Mouse (Mus musculus): Measurements from ENCODE around the gene Blm.
"Not testable (repeated sequence)": the region's sequence is repeated elsewhere in the genome, so short reads cannot be mapped to it uniquely, and the experiment has no call there.

Gene Blm

GRCm38 (mm10) chr7:80534291-80535008, 469 bp downstream of the Blm start:
- DNase-seq (ENCODE audit: low read depth) = peak; percentile 46

DNA sequence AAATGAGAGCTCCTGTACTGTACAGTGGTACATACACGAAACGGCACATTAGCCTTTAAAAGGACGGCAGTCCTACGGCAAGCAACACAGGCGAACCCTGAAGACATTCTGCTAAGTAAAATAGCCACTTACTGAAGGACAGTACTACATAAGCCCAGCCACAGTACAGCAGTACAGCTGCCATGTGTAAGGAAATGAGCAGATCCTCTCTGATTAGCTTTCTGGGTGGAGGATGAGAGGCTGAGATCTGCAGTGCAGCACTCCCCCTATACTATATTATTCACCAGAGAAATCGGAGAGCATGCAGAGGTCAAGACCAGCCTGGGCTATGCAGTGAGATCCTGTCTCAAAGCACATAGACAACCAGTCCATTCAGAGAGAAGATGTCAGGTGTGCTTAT, 3.8 kb downstream of the Blm start:
- DNase-seq (ENCODE audit: low read depth) = no peak

DNA sequence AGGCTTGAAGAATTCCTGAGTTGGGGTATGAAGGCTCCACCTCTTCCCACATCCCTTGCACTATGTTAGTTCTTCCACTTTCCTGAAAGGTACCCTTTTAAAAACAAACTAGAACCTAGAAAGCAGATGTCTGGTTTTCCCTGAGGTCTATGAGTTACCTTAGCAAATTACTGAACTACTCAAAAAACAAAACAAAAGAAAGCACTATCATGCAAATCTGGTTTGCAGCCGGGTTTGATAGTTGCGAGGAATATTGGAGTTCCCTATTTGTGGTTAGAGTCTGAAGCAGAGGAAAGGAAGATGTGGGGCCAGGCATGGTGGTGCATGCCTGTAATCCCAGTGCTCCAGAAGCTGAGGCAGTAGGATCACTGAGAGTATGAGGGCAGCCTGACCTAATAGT, 4.3 kb downstream of the Blm start:
- no peak for DNase-seq (ENCODE audit: low read depth)

- DNase-seq (ENCODE audit: low read depth) = no peak
These were observed 8.2 kb downstream of the Blm start for GRCm38 (mm10) chr7:80526698-80527097.

DNA sequence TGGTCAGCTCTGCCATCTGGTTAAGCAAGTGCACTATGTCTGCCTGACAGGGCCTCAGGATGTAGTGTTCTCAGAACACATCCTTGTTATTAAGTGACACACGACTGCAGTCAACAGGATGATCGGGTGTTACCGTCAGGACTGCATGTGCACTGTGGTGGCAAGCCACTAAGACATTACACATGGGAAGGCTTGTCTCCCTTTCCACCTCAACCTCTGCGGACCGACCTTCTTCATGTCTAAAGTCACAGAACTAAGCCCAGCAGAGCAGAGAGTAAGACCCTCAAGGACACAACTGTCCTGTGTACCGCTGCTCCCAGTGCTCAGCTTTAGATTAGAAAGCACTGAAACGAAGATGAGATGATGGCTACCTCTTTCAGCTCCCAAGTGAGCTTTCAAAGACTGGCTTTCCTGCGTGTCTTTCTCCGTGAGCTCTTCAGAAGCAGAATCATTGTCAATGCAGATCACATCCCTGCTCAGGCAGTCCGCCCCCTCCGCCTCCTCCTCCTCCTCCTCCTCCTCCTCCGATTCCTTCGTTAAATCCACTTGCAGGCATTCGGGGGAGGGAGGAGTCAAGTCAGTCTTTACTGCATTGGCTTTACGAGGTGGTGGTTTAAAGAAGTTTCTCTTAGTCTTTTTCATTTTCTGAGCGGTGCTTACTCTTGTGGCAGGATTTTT, 22.4 kb downstream of the Blm start:
- DNase-seq (ENCODE audit: low read depth) = no peak

GRCm38 (mm10) chr7:80507697-80508096, 27.2 kb downstream of the Blm start:
- not testable (repeated sequence) for DNase-seq (ENCODE audit: low read depth)

DNA sequence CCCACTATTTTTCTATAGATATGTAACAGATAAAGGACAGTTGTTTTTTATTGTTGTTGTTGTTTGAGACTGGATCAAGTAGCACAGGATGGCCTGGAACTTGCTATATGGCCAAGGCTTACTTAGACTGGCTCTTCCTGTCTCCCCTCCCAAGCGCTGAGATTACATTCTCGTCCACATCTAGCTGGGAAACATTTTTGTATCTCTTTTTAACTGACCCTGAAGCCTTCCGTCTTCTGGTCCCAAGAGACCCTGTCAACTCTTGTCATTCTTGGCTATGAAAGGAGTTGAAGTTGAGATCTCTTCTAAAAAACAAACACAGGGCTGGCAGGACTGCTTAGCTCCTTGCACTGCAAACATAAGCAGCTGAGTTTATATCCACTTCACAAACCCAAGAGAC, 28.9 kb downstream of the Blm start:
- no peak for DNase-seq (ENCODE audit: low read depth)

GRCm38 (mm10) chr7:80504920-80505319, 30.0 kb downstream of the Blm start:
- DNase-seq (ENCODE audit: low read depth) = no peak

DNA sequence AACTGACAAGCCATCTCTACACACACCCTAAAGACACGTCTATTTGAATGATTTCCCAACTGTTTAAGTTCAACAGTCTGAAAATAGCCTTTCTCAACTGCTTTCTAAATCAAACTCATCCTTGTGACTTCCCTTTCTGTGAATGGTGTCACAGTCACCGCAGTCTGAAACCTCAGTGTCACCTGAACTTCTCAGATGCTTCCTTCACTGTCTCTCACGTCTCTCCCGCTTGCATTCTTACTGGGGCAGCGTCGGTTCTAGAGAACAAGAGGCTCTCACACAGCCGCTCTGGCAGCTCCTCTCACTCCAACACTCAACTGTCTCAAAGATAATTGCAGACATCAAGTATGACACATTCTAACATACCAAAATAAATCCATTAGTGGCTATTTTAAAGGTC, 33.9 kb downstream of the Blm start:
- no peak for DNase-seq (ENCODE audit: low read depth)

- no peak for DNase-seq (ENCODE audit: low read depth)
These were observed 34.8 kb downstream of the Blm start for GRCm38 (mm10) chr7:80500099-80500498.

DNA sequence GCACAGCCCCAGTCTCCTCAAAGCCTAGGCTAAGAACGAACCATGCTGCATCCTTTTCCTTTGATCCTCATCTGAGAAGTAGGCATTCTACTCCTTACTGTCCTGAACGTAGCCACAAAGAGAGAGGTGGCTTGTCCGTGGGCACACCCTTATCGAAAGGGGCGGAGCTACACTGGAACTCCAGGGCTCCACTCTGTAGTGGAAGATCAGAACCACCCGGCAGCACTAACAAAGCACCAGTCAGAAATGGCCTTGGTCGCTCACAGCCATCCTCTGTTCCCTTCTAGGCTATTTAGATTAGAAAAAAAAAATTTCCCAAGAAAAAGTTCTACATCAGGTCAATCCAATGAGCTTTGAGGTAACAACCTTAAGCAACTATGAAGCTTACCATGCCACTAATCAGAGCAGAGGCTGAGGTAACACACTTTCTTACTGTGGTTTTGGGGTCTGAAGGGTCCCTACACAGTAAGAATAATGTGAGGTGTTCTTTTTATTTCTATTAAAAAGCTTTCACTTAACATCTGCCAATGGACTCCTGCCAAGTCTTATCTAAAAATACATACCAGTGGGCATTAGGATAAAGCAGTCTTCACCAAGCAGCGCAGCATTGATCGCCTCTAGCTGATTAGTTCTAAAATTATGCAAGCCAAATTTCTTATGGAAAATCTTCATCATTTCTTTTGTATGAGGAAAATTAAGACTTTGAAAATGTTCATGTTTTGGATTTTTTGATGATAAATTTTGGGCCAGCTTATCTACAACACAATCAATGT, 35.5 kb downstream of the Blm start:
- no peak for DNase-seq (ENCODE audit: low read depth)

GRCm38 (mm10) chr7:80496656-80497055, 38.3 kb downstream of the Blm start:
- no peak for DNase-seq (ENCODE audit: low read depth)

DNA sequence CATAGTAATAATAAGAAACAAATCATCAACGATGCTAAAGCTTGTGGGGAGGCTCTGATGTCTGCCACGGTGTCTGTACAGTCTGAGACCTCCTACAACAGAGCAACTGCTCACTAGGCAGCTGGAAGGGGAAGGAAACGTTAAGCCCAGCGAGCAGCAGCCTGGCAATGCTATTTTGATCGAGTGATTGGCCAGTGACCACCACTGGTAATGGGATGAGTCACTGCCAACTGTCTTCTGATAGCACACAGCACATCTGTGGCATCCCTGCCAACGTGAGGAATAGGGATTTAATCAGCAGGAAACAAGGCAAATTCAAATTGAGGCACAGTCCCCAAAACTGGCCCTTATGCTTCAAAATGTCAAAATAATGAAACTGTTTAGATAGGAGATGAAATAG, 39.7 kb downstream of the Blm start:
- DNase-seq (ENCODE audit: low read depth) = peak; percentile 38

DNA sequence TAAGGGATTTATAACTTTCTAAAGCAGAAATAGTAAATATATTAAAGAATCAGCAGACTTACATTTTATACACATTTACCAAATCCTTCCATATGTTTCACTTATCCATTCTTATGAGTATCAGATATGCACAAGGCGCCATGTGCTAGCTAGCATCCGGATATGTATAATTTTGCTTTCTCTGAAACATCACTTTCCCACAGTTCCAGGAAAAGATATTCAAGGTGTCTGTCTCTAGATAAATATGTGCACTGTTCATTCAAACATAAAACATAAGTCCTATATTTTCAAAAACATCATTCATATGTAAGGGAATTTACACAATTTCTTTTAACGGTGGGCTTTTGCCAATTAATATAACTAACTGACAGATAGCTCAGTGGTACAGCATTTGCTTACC, 42.9 kb downstream of the Blm start:
- DNase-seq (ENCODE audit: low read depth) = no peak

GRCm38 (mm10) chr7:80491086-80491485, 43.8 kb downstream of the Blm start:
- no peak for DNase-seq (ENCODE audit: low read depth)

- no peak for DNase-seq (ENCODE audit: low read depth)
These were observed 44.6 kb downstream of the Blm start for GRCm38 (mm10) chr7:80490351-80490750.

DNA sequence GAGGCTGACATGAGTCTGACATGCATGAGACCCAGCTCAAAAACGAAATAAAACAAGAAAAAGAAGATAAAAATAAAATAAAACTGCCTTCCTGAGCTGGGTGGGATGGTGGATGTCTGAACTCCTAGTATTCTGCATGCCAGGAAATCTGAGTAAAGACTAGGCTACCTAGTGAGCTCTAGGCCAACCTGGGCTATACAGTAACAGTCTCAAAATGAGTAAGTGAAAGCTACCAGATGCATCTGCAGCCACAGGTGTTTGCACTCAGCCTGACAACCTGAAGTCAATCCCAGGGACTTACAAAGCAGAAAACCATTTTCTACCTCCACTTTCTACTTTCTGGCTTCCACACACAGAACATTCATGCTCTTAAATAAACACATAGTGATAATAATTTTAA, 45.5 kb downstream of the Blm start:
- DNase-seq (ENCODE audit: low read depth) = no peak

DNA sequence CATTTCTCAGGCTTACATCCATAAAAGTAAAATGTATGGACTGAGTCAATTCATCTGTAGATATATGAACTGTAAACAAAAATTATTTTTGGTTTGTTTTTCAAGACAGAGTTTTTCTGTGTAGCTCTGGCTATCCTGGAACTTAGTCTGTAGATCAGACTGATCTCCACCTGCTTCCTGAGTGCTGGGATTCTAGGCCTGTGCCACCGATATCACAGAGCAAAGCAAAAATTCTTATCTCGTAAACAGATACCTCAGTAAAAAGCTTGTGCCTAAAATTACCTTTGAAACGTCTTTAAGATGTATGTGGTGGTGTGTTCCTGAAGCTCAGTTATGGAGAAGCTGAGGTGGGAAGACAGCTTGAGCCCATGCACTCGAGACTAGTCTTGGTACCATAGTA, 47.7 kb downstream of the Blm start:
- no peak for DNase-seq (ENCODE audit: low read depth)

DNA sequence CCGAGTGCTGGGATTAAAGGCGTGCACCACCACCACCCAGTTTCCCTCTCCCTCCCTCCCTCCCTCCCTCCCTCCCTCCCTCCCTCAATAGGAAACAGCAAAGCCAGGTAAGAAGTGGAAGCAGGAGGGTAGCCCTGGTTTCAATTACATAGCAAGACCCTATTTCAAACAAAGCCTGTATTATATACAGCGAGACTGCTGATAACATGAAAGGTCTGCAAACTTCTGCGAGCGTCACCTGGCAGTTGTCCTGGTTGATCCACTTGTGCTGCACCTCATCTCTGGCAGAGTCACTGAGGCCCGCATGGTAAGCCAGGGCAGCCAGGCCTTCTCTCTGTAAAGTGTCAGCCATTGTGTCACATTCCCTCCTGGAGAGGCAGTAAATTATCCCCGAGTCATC, 54.8 kb downstream of the Blm start:
- no peak for DNase-seq (ENCODE audit: low read depth)

DNA sequence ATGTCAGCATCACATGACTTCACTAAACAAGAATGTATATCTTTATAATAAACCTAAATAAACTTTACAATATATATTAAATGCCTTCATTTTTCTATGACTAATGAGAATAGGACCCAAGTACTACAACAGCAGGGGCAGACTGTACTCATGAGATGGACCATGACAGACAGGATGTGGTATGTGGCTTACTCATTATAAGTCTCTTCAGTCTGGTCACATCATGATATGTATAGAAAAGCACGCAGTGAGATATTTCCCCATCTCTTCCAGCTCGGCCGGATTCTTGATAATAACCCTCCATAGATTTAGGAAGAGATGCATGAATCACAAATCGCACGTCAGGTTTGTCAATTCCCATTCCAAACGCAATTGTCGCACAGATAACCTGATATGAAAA, 61.1 kb downstream of the Blm start:
- DNase-seq (ENCODE audit: low read depth) = no peak

- DNase-seq (ENCODE audit: low read depth) = no peak
These were observed 66.1 kb downstream of the Blm start for GRCm38 (mm10) chr7:80468851-80469250.

GRCm38 (mm10) chr7:80467334-80467733, 67.6 kb downstream of the Blm start:
- no peak for DNase-seq (ENCODE audit: low read depth)

- DNase-seq (ENCODE audit: low read depth) = no peak
These were observed 70.1 kb downstream of the Blm start for GRCm38 (mm10) chr7:80464831-80465230.
